Mouse (Mus musculus) neural tube, embryonic 14.5 days (tissue): ENCODE results near the gene Hrct1. TPM values are rescaled to one million over a fixed set of nuclear protein-coding genes. Genes with fewer than 3 reads are reported as not detected.

ENCODE experiments used
- ATAC-seq: fragments of 200-750 bp; cut with Nextera tagmentation; 2 replicates; pipeline ENCODE4 v1.8.0; 2017; ENCODE audit warnings: low read depth, mild to moderate bottlenecking, moderate TSS enrichment, moderate library complexity
- H3K27ac ChIP-seq: fragments of 300-500 bp; sonication (generic); 2 replicates; pipeline ENCODE4 v1.5.1; 2014; ENCODE audit warnings: low read depth, mild to moderate bottlenecking, control low read depth, low read length, moderate library complexity, mixed read lengths
- H3K27me3 ChIP-seq: fragments of 300-500 bp; sonication (generic); 2 replicates; pipeline ENCODE4 v1.6.1; 2014; ENCODE audit warnings: low read length; ENCODE audit not compliant: control insufficient read depth, insufficient read depth
- H3K36me3 ChIP-seq: fragments of 300-500 bp; sonication (generic); 2 replicates; pipeline ENCODE4 v1.6.1; 2014; ENCODE audit warnings: low read length, mixed read lengths; ENCODE audit not compliant: control insufficient read depth, insufficient read depth
- H3K4me1 ChIP-seq: fragments of 300-500 bp; sonication (generic); 2 replicates; pipeline ENCODE4 v1.6.1; 2014; ENCODE audit warnings: low read length; ENCODE audit not compliant: control insufficient read depth, insufficient read depth
- H3K4me2 ChIP-seq: fragments of 300-500 bp; sonication (generic); 2 replicates; pipeline ENCODE4 v1.6.1; 2014; ENCODE audit warnings: mild to moderate bottlenecking, low read depth, low read length, control low read depth
- H3K4me3 ChIP-seq: fragments of 300-500 bp; sonication (generic); 2 replicates; pipeline ENCODE4 v1.5.1; 2014; ENCODE audit warnings: low read depth, low read length, control low read depth, mixed read lengths
- H3K9ac ChIP-seq: fragments of 300-500 bp; sonication (generic); replicated peaks from 2 replicates; pipeline ENCODE4 v1.6.1; 2014; ENCODE audit warnings: low read depth, mild to moderate bottlenecking, control low read depth, low read length, mixed read lengths
- H3K9me3 ChIP-seq: fragments of 300-500 bp; sonication (generic); 2 replicates; pipeline ENCODE4 v1.6.1; 2016; ENCODE audit warnings: low read length; ENCODE audit not compliant: control insufficient read depth
- WGBS: fragments of 180-500 bp; shearing (Covaris S2); extraction: QIAGEN DNeasy Blood & Tissue Kit; methylation state at CpG from one replicate; pipeline ENCODE4 v1.1.7; 2014; 5-methylcytosine and 5-hydroxymethylcytosine counted together
- polyA plus RNA-seq: library from polyadenylated mRNA; unstranded; fragments of >200 nt; fragmentation: Nextera tagmentation; extraction: Ambion mirVana; gene quantifications from 2 replicates; pipeline ENCODE4 v1.2.1, GENCODE M21; 2014

Hrct1 gene
- polyA plus RNA-seq, 1 experiment from 2014 or later, result 0.19 TPM

GRCm38 (mm10) chr4:43700707-43701106, 26.3 kb upstream of the Hrct1 start, which contains the start of gene Olfr70:
TSS of gene Olfr70 (minus strand) at chr4:43700807.
- no peaks in the 10 kb centered on the region for H3K36me3 ChIP-seq
- no peaks in the 10 kb centered on the region for H3K27me3 ChIP-seq
- no peak within 1 kb of the TSS for H3K27ac ChIP-seq
- H3K9ac ChIP-seq, result no peak within 1 kb of the TSS
- no peak for ATAC-seq
- H3K4me3 ChIP-seq, result no peak within 1 kb of the TSS
- no peaks in the 10 kb centered on the region for H3K4me1 ChIP-seq
- WGBS, result 89% methylated on average over 6 of the region's 6 CpGs
- H3K9me3 ChIP-seq, result no peaks in the 10 kb centered on the region
- H3K4me2 ChIP-seq, result no peak within 1 kb of the TSS

- ATAC-seq, result no peak
These were observed 23.5 kb upstream of the Hrct1 start for GRCm38 (mm10) chr4:43703439-43703838.

GRCm38 (mm10) chr4:43703851-43704250, 23.1 kb upstream of the Hrct1 start:
- ATAC-seq, result no peak

More at GRCm38 (mm10) chr4:43703439-43703838, 23.5 kb upstream of the Hrct1 start:
- Histone ChIP-seq H3K4me3 (no peak overlapping the region), H3K9me3 (no peaks in the 10 kb centered on the region), H3K27ac (no peak overlapping the region), H3K4me1 (no peaks in the 10 kb centered on the region), H3K9ac (no peak overlapping the region), H3K27me3 (no peaks in the 10 kb centered on the region; the same call in 1 of the 2 replicates), H3K36me3 (no peaks in the 10 kb centered on the region), H3K4me2 (no peak overlapping the region)
- 85% methylated on average over 6 of the region's 6 CpGs for WGBS

GRCm38 (mm10) chr4:43705991-43706390, 21.0 kb upstream of the Hrct1 start:
- Histone ChIP-seq H3K4me3 (no peak overlapping the region), H3K36me3 (no peaks in the 10 kb centered on the region), H3K9ac (no peak overlapping the region), H3K9me3 (no peaks in the 10 kb centered on the region), H3K4me2 (no peak overlapping the region), H3K27me3 (no peaks in the 10 kb centered on the region; the same call in 1 of the 2 replicates), H3K4me1 (no peaks in the 10 kb centered on the region), H3K27ac (no peak overlapping the region)
- no peak for ATAC-seq
- 81% methylated on average over 13 of the region's 13 CpGs for WGBS

More at GRCm38 (mm10) chr4:43703851-43704250, 23.1 kb upstream of the Hrct1 start:
- Histone ChIP-seq H3K27ac (no peak overlapping the region), H3K27me3 (no peaks in the 10 kb centered on the region; the same call in 1 of the 2 replicates), H3K9ac (no peak overlapping the region), H3K4me2 (no peak overlapping the region), H3K36me3 (no peaks in the 10 kb centered on the region), H3K4me3 (no peak overlapping the region), H3K4me1 (no peaks in the 10 kb centered on the region), H3K9me3 (no peaks in the 10 kb centered on the region)
- WGBS, result 75% methylated on average over 8 of the region's 8 CpGs

- ATAC-seq, result no peak
- Histone ChIP-seq H3K4me3 (no peak within 1 kb of the TSS), H3K9me3 (no peaks in the 10 kb centered on the region), H3K36me3 (no peaks in the 10 kb centered on the region), H3K27me3 (no peaks in the 10 kb centered on the region; the same call in 1 of the 2 replicates), H3K4me1 (no peaks in the 10 kb centered on the region), H3K4me2 (no peak within 1 kb of the TSS), H3K27ac (no peak within 1 kb of the TSS), H3K9ac (no peak within 1 kb of the TSS)
- 87% methylated on average over 6 of the region's 6 CpGs for WGBS
These were observed 17.1 kb upstream of the Hrct1 start, which contains the start of gene Olfr71 for GRCm38 (mm10) chr4:43709869-43710268. TSS of gene Olfr71 (minus strand) at chr4:43710255.

GRCm38 (mm10) chr4:43711821-43712220, 15.2 kb upstream of the Hrct1 start:
- no peak overlapping the region for H3K4me2 ChIP-seq
- H3K27ac ChIP-seq, result no peak overlapping the region
- no peaks in the 10 kb centered on the region for H3K9me3 ChIP-seq
- H3K27me3 ChIP-seq, result no peaks in the 10 kb centered on the region; the same call in 1 of the 2 replicates
- H3K4me1 ChIP-seq, result no peaks in the 10 kb centered on the region
- no peaks in the 10 kb centered on the region for H3K36me3 ChIP-seq
- WGBS, result 2% methylated on average over 2 of the region's 2 CpGs
- no peak for ATAC-seq
- no peak overlapping the region for H3K9ac ChIP-seq
- H3K4me3 ChIP-seq, result no peak overlapping the region

GRCm38 (mm10) chr4:43713652-43714219, 13.3 kb upstream of the Hrct1 start:
- H3K4me3 ChIP-seq, result no peak overlapping the region
- no peaks in the 10 kb centered on the region for H3K27me3 ChIP-seq
- no peak for ATAC-seq
- H3K36me3 ChIP-seq, result no peaks in the 10 kb centered on the region
- H3K9me3 ChIP-seq, result no peaks in the 10 kb centered on the region
- H3K4me2 ChIP-seq, result no peak overlapping the region
- H3K27ac ChIP-seq, result no peak overlapping the region
- H3K4me1 ChIP-seq, result no peaks in the 10 kb centered on the region
- WGBS, result 44% methylated on average over 7 of the region's 7 CpGs
- H3K9ac ChIP-seq, result no peak overlapping the region

GRCm38 (mm10) chr4:43720491-43721228, 6.3 kb upstream of the Hrct1 start:
- Histone ChIP-seq H3K36me3 (no peaks in the 10 kb centered on the region), H3K9me3 (no peaks in the 10 kb centered on the region), H3K4me3 (no peak overlapping the region), H3K27ac (no peak overlapping the region), H3K9ac (no peak overlapping the region), H3K4me1 (no peaks in the 10 kb centered on the region), H3K27me3 (no peaks in the 10 kb centered on the region), H3K4me2 (no peak overlapping the region)
- no peak for ATAC-seq
- WGBS, result 47% methylated on average over 15 of the region's 16 CpGs

- Histone ChIP-seq H3K9ac (no peak overlapping the region), H3K9me3 (no peaks in the 10 kb centered on the region), H3K27me3 (no peaks in the 10 kb centered on the region), H3K4me1 (no peaks in the 10 kb centered on the region), H3K27ac (no peak overlapping the region), H3K4me3 (no peak overlapping the region), H3K36me3 (no peaks in the 10 kb centered on the region), H3K4me2 (no peak overlapping the region)
- 91% methylated on average over 4 of the region's 4 CpGs for WGBS
- no peak for ATAC-seq
These were observed 4.8 kb upstream of the Hrct1 start for GRCm38 (mm10) chr4:43722191-43722590.
